Mouse (Mus musculus): ENCODE measurements around the gene Togaram2.
A peak's percentile ranks its signal among the peaks of the same experiment; 100 is the strongest.

Gene Togaram2

GRCm38 (mm10) chr17:71683281-71683680, 10.2 kb downstream of the Togaram2 start:
- DNase-seq: no peak

GRCm38 (mm10) chr17:71684103-71684608, 11.1 kb downstream of the Togaram2 start:
- no peak for DNase-seq

DNA sequence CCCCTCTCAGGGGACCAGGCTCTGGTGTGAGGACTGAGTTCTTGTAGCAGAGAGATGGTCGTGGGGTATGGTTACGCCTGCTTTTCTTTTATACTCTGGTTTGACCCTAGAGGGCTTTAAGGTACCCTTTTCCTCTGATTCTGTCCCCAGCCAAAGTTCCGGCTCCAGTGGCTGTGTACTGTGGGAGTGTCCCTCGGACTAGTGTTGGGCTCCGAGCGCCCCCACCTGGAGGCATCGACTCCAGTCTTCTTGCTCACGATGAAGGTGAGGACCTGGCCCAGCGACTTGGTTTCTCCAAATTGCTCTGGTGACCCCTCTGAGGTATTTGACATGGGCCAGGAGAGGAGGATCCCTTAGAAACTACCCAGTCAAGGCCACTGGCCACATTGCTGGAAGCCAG, 14.4 kb downstream of the Togaram2 start:
- DNase-seq: no peak

GRCm38 (mm10) chr17:71689903-71690302, 16.8 kb downstream of the Togaram2 start:
- no peak for DNase-seq

DNA sequence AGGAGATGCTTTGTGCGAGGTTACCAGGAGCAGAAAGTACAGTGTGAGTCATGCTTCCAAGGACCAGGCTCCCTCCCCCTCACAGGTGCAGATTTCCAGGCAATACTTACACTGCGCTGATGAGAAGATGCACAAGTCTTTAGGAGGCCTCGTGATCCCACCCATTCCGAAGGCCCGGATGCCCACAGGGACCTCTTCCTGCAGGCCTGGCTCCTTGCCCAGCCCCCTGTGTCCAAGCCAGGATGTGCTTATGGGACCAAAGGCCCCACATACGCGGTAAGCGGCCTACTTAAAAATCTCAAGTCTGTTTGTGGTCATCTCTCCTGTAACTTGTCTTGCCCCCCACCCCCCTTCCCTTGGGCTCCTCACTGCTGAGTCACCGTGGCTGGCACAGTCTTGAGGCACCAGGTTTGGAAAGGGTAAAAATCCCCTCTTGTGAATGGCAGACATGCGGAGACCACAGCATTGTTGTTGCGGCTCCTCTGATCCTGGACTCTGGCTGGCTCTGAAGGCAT, 18.4 kb downstream of the Togaram2 start:
- DNase-seq: no peak

DNA sequence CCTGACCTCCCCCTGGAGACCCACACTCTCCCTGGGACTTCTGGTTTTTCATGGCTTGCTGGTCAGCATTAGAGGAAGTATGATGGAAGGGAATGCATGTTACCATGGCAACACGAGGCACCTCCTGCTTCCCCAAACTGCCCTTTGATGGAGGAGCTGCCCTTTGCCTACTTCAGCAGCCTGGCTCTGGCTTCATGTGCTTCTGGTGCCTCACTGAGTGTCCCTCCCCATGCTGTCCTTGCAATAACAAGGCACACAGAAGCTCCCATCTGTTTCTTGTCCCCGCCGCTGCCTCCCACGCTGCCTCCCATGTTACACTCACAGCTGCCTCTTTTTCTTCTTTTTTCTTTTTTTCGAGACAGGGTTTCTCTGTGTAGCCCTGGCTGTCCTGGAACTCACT, 20.3 kb downstream of the Togaram2 start:
- no peak for DNase-seq

GRCm38 (mm10) chr17:71693780-71694179, 20.7 kb downstream of the Togaram2 start:
- no peak for DNase-seq

GRCm38 (mm10) chr17:71695151-71695550, 22.1 kb downstream of the Togaram2 start:
- DNase-seq: no peak

DNA sequence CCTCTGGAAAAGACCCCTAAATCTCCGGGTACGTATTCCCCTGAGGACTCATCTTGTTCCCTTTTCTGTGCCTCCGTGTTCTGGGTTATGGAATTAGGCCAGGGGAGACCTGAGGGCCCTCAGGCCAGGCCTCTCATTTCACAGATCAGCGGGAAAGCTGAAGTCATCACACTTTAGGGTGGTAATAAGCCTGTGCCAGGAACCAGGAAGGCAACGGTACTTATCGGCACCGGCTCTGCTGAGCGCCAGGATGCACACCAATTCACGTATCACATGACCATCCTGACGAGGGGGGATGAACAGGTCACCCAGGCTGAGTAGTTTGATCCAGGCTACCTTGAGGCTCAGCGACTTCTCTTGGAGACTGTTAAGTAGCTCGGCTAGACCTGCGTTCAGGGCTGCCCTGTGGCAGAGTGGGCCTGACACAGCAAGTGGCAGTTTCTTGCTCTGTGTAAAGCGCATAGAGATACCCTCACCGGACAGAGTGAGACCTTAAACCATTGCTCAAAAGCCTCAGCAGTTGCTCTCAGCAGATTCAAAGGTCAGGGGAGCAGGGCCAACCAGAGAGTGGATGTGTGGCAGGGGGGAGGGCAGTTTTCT, 22.8 kb downstream of the Togaram2 start:
- DNase-seq: no peak

- DNase-seq: no peak
Observed at GRCm38 (mm10) chr17:71696396-71696795, 23.3 kb downstream of the Togaram2 start.

DNA sequence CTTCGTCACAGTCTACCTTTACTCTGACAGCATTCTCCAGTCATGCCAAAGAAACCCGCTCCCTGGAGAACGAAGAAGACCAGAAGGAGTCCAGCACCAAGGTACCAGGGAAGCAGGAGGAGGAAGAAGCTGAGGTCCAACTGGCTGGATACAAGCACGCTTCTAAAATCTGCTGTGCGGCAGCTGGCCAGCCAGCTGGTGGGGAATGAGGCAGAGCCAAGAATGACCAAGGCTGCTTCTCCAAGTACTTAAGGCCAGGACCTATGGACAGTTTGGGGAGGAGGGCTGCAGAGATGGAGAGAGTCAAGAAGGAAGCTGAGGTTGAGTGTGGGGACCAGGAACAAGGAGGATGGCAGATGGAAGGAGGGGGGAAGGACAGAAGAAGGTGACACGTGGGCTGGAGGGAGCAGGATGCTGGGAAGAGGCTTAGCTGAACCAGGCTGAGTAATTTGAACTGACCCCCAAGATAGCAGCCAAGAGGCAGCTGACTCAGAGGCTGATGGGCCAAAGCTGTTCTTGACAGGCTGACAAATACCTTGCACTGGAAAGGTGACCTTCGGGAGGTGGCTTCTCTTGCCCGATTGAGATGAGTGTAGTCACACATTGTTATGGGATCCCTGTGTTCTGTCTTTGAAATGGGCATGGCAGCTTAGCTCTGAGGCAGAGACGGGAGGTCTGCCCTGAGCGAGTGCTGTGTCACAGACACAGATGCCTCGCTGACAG, 25.0 kb downstream of the Togaram2 start:
- no peak for DNase-seq

- no peak for DNase-seq
Observed at GRCm38 (mm10) chr17:71698619-71698956, 25.5 kb downstream of the Togaram2 start.

DNA sequence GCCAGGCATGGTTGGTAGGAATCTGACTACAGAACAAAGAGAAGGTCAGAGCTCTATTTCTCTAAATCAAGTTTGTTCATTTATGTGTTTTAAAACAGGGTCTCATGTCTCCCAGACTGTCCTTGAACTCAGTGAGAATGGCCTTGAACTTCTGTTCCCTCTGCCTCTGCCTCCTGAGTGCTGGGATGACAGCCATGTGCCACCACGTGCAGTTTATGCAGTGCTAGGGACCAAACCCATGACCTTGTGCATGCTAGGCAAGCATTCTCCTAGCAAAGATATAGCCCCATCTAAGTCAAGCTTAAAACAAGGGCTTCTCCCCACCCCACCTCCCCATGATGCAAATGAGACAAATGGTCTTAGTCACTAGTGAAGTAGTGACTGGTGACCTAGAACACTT, 32.1 kb downstream of the Togaram2 start:
- no peak for DNase-seq

DNA sequence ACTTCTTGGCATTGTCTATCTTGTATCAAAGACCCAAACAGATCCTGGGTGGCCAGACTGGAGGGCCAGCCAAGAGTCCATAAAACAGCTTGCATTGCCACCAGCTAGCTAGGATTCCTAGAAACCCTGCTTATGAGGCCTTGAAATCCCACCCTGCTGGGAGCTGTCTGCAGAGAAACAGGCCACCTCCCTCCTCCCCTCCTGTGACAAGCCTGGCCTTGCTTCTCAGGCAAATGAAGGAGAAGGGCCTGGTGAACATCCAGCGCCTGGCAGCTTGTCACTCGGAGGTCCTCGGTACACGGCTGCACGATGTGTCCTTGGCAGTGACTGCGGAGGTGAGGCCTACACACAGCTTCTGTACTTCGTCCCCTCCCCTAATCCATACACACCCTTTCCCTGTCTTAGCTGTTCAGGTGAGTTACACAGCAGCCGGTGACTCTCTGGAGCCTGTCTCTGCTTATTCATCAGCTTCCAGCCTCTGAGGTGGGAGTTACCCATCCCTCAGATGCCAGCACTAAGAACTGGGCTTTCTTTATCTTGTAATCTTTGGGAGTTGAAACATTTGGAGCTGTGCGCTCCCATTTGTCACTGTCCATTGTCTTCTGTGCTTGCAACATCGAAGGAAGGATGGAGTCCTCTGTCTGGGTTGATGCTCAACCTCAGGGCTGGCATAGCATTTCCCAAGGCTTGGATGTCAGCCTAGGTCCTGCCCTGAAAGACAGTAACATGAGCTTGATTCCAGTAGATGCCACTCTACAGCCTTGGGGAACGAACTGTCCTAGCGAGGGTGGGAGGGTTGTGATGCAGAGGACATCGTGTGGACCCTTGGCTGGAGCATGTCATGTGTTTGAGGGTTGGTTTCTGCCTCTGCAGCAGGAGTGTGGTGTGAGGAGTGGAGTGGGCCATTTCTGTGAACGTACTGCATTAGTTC, 32.8 kb downstream of the Togaram2 start:
- DNase-seq: no peak

DNA sequence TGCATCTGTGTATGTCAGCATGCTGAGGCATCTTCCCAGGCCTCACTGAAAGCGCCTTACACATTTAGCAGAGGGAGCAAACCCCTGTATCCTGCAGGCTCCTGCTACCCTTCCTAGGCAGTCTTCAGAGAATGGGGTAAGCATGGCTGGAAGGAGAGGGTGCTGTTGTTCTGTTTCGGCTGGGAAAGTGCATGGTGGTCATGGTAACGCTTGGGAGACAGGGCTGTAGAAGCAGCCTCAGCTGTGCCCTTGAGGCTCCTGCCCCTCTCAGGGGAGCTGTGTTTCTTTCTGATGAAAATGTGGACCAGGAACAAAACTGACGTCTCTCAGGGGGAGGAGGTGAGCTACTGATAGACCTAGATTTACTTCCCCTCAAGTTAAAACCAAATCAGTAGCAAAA, 34.7 kb downstream of the Togaram2 start:
- no peak for DNase-seq

- no peak for DNase-seq
Observed at GRCm38 (mm10) chr17:71712279-71712678, 39.2 kb downstream of the Togaram2 start.

DNA sequence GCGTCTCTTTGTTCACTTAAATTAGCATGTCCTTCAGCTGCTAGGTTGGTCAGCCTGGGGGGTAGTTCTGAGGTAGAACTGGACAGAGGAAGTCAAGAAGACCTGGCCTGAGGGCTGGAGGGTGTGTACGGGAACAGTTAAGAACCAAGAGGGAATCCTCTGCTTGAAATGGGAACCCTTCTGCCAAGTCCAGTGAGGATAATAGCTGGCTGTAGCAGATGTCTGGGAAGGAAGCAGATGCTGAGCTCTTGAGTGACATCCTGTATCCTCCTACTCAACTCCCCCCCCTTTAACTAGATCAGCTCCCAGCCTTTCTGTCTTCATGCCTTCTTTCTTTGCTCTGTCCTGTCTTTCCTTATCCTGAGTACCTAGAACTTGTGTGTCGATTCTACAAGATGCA, 42.0 kb downstream of the Togaram2 start:
- no peak for DNase-seq

- no peak for DNase-seq
Observed at GRCm38 (mm10) chr17:71717881-71718625, 45.0 kb downstream of the Togaram2 start.

GRCm38 (mm10) chr17:71720434-71720833, 47.4 kb downstream of the Togaram2 start:
- peak; percentile 66 to 71 for DNase-seq

DNA sequence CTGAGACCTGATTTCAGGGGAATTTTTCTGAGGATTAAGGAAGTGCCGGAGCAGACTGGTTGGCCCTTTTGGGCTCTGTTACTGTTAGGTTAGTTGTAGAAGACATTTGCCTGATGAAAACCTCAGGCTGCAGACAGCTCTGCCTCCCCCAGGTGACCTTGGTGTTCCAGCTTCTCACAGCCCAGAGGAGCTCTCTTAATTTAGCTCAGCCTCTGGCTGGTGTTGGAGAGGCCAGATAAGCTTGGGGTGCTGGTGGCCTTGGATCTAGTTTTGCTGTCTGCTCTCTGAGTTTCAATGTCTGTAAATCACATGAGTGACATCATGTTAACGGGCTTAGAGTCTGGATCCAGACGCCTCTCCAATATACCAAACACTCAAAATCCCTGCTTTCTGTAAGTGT, 48.0 kb downstream of the Togaram2 start:
- no peak for DNase-seq

DNA sequence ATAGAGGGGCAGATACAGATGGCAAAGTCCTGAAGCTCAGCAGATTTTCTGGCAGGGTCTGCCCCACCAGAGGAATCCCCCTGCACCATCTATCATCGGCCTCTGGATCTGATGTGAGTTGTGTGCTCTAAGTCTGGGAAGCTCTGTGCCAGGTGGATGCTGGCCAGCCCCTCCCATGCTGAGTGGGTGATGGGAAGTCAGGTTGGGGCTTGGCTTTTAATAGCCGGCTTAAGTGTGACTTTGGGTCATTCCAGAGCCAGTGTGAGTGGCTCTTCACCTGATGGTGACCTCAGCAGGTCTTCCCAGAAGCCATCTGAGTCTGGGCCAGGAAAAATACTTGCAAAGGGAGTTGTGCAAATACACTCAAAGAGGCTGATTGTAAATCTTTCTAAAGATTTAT, 57.6 kb downstream of the Togaram2 start:
- DNase-seq: no peak

DNA sequence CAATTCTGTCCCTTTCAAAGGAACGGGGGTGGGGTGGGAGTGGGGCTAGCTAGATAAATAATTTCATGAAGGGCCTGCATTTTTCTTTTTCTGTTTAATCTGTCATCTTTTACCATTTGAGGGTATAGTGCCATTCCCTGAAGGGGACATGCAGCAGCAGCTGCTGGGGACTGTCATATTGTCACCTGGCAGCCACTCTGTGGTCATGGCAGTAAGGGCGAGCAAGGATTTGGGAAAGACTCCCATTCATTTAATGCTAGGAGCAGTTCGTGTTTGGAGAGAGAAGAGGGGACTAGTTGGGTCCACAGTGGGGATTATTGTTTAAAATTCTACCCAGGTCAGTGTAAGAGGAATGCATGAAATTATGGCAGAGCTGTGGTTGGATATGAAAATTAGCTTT, 63.4 kb downstream of the Togaram2 start:
- DNase-seq: no peak

- no peak for DNase-seq
Observed at GRCm38 (mm10) chr17:71742156-71742555, 69.1 kb downstream of the Togaram2 start.
